Mouse (Mus musculus) ES-Bruce4 (cell line): ENCODE data around the gene Mfrp. TPM values are rescaled to one million over a fixed set of nuclear protein-coding genes. Genes with fewer than 3 reads are reported as not detected.

Experiments
- H3K27ac ChIP-seq: 2 replicates; pipeline ENCODE4 v1.5.1; 2012; ENCODE audit warnings: low read length, inconsistent platforms; ENCODE audit not compliant: insufficient read depth
- H3K27me3 ChIP-seq: 2 replicates; pipeline ENCODE4 v1.6.1; 2012; ENCODE audit warnings: mild to moderate bottlenecking, low read length, inconsistent platforms; ENCODE audit not compliant: control insufficient read depth, poor library complexity, insufficient read depth, severe bottlenecking
- H3K36me3 ChIP-seq: 2 replicates; pipeline ENCODE4 v1.6.1; 2012; ENCODE audit warnings: inconsistent platforms, mild to moderate bottlenecking, low read length, moderate library complexity; ENCODE audit not compliant: control insufficient read depth, poor library complexity, insufficient read depth, severe bottlenecking
- H3K4me1 ChIP-seq: one replicate; pipeline ENCODE4 v1.8.1; 2011; ENCODE audit warnings: low read length; ENCODE audit not compliant: control insufficient read depth, insufficient read depth
- H3K4me3 ChIP-seq: 2 replicates; pipeline ENCODE4 v1.5.1; 2011; ENCODE audit warnings: low read depth, mild to moderate bottlenecking, low read length
- H3K9ac ChIP-seq: 2 replicates; pipeline ENCODE4 v1.6.1; 2012; ENCODE audit warnings: low read depth, mild to moderate bottlenecking, inconsistent platforms; ENCODE audit not compliant: poor library complexity, severe bottlenecking
- H3K9me3 ChIP-seq: replicated peaks from 2 replicates; pipeline ENCODE4 v1.6.1; 2012; ENCODE audit warnings: mild to moderate bottlenecking, low read length, inconsistent platforms; ENCODE audit not compliant: control insufficient read depth, poor library complexity, insufficient read depth, severe bottlenecking
- CTCF ChIP-seq: IDR thresholded peaks from one replicate; pipeline ENCODE4 v1.8.1; 2011; ENCODE audit warnings: low read depth, low read length
- EP300 ChIP-seq: IDR thresholded peaks from 2 replicates; pipeline ENCODE4 v1.6.1; 2011; ENCODE audit warnings: low read depth, low read length; ENCODE audit not compliant: insufficient read depth
- POLR2A ChIP-seq: IDR thresholded peaks from one replicate; pipeline ENCODE4 v1.8.1; 2011; ENCODE audit warnings: low read length; ENCODE audit not compliant: insufficient read depth
- polyA plus RNA-seq: library from polyadenylated mRNA; stranded (reverse); fragments of >200 nt; gene quantifications from 2 replicates; pipeline ENCODE4 v1.2.4, GENCODE M21; 2011; ENCODE audit warnings: low read depth; ENCODE audit not compliant: missing spikeins, insufficient read depth, insufficient read length

Gene Mfrp
- polyA plus RNA-seq, 1 experiment = not detected

- H3K27me3 ChIP-seq = no peaks in the 10 kb centered on the region
- TF ChIP-seq POLR2A (no peak), CTCF (peak; percentile 52)
- no peaks in the 10 kb centered on the region for H3K9me3 ChIP-seq
- H3K4me1 ChIP-seq = peaks cover 2% of the 10 kb centered on the region
- H3K4me3 ChIP-seq = no peak overlapping the region
- no peak overlapping the region for H3K27ac ChIP-seq
- H3K36me3 ChIP-seq = no peaks in the 10 kb centered on the region
- no peak overlapping the region for H3K9ac ChIP-seq
Observed at GRCm38 (mm10) chr9:44076764-44077120, 24.8 kb upstream of the Mfrp start.

GRCm38 (mm10) chr9:44077266-44077910, 24.1 kb upstream of the Mfrp start:
- no peaks in the 10 kb centered on the region for H3K4me1 ChIP-seq

DNA sequence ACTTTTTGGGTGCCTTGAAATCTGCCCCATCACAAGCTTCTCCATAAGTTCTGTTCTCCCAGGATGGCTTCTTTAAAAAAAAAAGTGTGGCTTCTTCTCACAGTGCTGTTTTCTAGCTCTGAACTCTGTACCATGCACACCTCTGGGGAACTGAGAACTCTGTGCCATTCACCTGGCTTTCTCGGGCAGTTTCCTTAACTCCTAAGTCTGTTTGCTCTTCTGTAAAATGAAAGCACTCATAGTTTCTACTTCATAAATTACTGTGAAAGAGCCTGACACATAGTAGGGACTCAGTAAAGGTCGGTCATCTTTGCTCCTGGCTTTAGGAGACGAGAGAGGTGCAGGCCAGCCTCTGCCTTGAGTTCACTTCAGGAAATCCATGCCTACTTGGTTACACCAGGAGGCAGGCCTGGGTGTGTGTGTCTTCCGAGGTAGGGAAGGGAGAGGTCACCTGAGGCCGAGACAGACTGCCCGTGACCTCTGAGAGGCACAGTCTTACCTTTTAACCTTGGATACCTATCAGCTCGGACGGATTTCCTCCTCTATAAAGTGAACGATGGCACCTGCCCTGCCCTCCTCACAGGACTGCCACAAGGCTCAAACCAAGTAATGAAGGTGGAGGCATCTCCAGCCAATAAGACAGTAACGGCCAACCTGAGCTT, 23.3 kb upstream of the Mfrp start:
- Histone ChIP-seq H3K9ac (no peak overlapping the region), H3K9me3 (no peaks in the 10 kb centered on the region), H3K4me3 (no peak overlapping the region), H3K27me3 (no peaks in the 10 kb centered on the region), H3K27ac (no peak overlapping the region), H3K36me3 (no peaks in the 10 kb centered on the region), H3K4me1 (no peaks in the 10 kb centered on the region)
- TF ChIP-seq POLR2A = no peak
- no peak for TF ChIP-seq CTCF
- no peak for TF ChIP-seq EP300

More at GRCm38 (mm10) chr9:44077266-44077910, 24.1 kb upstream of the Mfrp start:
- Histone ChIP-seq H3K36me3 (no peaks in the 10 kb centered on the region), H3K9me3 (no peaks in the 10 kb centered on the region), H3K4me3 (no peak overlapping the region), H3K27me3 (no peaks in the 10 kb centered on the region), H3K9ac (no peak overlapping the region), H3K27ac (no peak overlapping the region)
- TF ChIP-seq EP300 (no peak), CTCF (no peak), POLR2A (no peak)

- Histone ChIP-seq H3K27ac (no peak overlapping the region), H3K4me1 (no peaks in the 10 kb centered on the region), H3K9me3 (no peaks in the 10 kb centered on the region), H3K4me3 (no peak overlapping the region), H3K36me3 (no peaks in the 10 kb centered on the region), H3K27me3 (no peaks in the 10 kb centered on the region), H3K9ac (no peak overlapping the region)
- TF ChIP-seq EP300 (no peak), CTCF (no peak)
Observed at GRCm38 (mm10) chr9:44078955-44079756, 22.4 kb upstream of the Mfrp start.

DNA sequence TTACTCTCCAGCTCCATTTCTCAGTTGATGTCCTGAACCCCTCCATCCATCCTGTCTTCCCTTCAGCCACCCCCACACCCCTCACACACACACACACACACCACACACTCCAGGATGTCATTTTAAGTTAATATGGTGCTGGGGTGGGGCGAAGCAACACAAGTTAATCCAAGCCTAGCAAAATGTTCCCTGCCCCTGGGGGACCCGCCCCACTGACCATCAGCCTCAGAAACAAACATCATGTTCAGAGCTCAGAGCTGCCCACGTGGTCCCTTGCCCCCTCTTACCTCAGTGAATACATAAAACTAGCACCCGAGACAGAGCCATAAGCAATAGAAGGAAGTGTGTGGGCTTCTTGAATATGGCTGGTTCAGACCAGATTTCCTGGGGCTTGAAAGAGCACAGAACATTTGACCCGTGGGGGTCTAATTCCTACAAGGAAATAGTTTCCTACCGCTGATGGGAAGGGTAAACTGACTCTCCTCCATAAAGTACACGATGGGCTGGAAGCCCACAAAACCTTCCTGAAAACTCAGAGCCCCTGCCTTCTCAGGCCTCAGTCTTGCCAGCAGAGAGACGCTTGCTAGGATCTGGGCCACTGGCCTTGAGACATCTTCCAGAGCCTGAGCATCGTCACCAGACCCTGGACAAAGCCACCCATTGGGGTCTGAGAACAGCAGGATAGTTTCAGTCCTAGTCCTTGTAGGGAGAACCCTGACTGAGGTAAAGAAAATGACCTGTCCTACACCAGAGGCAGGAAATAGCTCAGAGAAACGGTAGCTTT, 21.3 kb upstream of the Mfrp start:
- TF ChIP-seq POLR2A = no peak
- no peak for TF ChIP-seq CTCF
- no peak for TF ChIP-seq EP300
- Histone ChIP-seq H3K9me3 (no peaks in the 10 kb centered on the region), H3K27ac (no peak overlapping the region), H3K4me3 (no peak overlapping the region), H3K36me3 (no peaks in the 10 kb centered on the region), H3K27me3 (no peaks in the 10 kb centered on the region), H3K9ac (no peak overlapping the region), H3K4me1 (no peaks in the 10 kb centered on the region)
